Mouse (Mus musculus) heart, adult 8-10 months (tissue): ENCODE measurements at regions not wholly inside any gene's neighbourhood (a gene's known extent, or its start where the extent isn't known, plus 50 kb on each side); places are given as distances from the start of the nearest gene placed in this dataset.

Source experiments
- DNase-seq: peaks from one replicate; pipeline ENCODE4 v3.0.0; 2022; ENCODE audit warnings: low spot score

DNA sequence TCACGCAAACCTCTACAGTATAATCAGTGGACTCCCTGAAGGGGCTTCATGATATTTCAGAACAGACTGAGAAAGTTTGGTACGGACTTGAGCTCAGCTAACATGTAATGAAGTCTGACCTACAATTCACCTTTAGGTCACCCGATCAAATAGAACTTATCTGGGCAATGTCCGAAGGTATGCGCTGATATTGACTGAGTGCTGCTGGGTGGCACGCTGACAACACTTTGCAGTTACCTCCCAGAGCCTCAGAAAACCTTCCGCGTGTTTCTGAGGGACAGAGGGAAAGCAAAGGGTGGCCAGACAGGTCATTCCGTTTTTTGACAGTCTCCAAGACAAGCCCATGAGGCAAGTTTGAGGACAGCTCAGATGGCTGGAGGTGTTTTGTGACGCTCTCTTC is 115.3 kb upstream of the Nr2f2 start:
- no peak for DNase-seq

DNA sequence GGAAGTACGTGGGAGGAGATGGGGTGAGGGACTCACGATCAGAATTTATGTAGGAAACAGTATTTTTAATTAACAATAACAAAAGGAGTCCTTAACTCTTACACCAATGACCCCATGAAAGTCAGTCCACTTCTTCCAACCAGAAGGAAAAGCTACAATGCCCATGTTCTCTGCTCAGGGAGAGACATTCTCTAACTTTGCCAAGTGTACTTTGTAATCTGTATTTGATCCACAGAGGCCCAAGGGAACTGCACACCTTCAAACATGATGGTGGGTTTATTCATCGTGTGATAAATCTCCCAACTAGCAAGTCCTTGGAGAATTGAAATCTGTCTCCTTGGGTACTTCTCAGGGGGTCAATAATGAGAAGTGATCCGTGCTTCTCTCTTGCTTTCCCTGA is 106.3 kb upstream of the Nr2f2 start:
- no peak for DNase-seq

DNA sequence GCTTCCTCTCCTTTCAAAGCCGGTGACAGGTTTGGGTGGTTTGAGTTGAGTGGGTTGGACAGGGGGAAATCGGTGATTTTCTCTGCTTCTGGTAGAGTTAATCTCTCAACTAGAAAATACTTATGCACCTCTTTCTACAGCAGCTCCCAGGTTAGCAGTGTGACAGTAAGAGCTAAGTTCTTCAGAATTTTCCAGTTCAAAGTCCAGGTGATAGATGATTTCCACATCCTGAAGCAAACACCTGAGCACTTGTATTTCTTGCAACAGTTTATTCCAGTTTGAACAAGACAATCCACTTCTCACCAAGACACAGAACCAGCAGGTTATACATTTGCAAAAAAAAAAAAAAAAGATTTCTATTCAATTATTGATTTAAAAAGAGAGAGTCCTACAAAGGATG is 104.0 kb upstream of the Nr2f2 start:
- no peak for DNase-seq

DNA sequence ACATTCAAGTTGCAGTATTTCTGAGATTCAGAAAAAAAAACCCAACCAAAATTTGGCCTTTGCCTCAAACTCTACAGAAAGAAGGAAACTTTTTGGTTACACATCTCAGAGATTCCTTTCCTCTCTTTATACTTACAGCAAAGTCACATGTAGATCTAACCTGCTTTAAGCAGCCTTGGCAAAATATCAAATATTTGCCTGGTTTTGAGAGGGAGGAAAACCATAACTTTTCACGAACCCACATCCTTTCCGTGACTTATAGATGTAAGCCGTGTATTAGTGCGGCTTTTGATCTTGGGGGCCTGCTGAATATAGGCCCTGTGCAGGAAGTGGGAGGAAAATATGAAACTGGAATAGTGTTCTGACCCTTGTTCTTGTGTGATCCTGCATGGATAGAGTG is 95.6 kb upstream of the Nr2f2 start:
- DNase-seq = no peak

DNA sequence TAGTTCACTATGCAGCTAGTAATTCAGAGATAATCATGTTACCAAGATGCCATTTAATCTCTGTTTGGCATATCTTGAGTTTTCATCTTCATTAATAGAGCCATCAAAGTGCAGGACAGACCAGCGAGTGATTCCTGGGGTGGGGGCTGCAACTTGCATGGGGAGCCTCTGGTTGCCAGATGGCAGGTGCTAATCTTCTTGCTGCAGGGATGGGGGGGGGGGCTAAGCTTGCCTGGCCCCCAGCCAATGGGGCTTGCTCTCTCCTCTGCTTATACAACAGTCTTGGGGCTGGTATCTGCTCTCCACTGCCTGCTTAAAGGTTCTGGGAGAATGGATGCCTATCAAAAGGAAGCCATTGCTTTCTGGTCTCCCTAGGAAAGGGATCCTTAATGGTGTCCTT is 88.0 kb upstream of the Nr2f2 start:
- DNase-seq = no peak

DNA sequence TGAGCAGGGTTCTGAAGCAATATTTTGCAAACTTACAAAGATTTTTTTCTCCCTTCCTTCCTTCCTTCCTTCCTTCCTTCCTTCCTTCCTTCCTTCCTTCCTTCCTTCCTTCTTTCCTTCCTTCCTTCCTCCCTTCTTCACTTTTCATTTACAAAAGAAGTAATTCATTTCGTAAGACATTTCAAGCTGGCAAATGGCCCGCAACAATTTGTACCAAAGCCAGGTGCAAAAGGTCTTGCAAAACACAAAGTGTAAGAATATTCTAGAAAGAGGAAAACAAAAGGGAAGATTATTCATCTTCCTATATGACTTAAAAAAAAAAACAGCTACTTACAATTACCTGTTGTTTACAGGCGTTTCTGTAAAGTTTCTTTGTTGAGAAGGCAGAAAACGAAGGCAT is 86.3 kb upstream of the Nr2f2 start:
- no peak for DNase-seq

DNA sequence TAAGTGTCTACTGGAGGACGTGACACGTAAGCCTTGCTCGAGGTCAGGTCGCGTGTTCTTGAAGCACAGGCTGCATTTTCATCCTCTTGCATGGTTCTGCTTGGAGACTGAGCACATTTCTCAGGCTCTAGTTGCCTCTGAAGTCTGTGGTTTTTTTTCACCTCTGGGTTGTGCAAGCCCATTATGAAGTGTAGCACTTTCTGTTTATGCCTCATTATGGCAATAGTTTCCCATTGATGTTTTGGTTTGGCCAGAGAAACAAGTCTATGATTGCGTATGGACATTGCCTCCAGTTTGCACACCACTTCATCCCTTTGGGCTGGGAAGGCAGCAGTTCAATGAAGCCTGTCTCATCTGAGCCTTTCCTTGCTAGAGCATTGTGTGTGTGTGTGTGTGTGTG is 72.4 kb upstream of the Nr2f2 start:
- no peak for DNase-seq

DNA sequence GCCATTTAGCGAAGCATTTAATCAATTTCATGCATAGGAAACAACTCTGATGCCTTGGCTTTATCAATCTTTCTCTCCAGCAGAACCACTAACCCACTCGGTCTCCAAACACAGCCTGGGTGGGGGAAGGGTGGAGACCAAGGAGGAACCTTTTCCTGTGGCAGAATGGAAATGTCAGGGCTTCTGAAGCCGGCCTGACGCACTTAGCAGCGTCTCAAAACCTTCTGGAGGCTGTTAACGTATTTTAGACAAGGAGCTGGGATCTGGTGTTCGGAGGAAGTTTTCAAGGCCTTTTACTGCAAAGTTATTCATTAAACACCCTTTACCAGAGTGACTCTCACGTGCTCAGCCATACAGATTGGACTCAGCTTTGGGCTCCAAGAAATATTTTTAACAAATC is 67.3 kb upstream of the Nr2f2 start:
- DNase-seq = no peak

DNA sequence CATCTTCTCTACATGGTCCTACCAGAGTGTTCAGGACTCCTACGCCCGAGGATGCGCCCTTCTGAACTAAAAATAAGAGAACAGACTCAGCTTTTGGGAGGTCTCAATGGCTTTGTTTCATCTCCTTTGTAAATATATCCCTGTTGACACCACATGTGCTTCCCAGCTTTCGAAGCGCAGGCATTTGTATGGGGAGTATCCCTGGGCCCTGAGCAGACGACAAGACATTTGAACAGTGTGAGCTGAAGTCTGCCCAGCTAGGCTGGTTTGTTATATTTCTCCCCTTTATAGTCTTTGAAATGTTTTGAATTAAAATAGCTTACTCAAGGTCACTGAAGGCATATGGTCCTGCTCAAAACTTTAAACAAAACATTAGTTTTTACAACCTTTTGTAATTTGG is 66.8 kb upstream of the Nr2f2 start:
- DNase-seq = no peak

DNA sequence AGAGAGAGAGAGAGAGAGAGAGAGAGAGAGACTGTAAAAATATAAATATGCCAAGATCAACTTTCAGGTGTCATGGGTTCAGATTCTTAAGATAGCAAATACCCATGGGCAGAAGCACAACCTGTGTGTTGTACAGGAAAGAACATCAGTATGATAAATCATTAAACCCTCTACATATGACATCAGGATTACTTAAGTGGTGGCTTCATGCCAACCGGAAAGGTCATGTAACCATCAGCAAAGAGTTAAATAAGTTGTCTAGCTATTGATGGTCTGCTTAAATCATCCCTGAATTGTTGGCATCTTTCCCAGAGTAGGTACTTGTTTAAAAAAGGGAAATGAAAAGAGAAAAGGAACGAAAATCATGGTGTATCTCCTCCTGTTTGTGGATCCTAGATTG is 65.2 kb upstream of the Nr2f2 start:
- no peak for DNase-seq

DNA sequence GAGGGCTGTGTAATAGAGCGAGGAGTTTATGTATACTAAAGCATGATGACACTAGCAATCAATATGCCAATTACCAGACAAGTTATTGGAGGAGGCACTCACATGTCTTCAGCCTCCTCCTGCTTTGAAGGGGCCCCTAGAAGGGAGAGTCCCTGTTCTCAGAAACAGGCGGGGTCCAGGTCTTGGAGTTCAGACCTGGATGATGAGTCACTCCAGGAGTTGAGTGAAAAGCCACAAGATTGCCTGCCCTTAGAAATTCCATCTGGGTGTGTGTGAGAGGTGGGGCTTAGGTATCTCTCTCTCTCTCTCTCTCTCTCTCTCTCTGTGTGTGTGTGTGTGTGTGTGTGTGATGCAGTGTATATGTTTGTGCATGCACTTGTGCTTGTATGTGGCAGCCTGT is 62.8 kb upstream of the Nr2f2 start:
- DNase-seq = no peak

DNA sequence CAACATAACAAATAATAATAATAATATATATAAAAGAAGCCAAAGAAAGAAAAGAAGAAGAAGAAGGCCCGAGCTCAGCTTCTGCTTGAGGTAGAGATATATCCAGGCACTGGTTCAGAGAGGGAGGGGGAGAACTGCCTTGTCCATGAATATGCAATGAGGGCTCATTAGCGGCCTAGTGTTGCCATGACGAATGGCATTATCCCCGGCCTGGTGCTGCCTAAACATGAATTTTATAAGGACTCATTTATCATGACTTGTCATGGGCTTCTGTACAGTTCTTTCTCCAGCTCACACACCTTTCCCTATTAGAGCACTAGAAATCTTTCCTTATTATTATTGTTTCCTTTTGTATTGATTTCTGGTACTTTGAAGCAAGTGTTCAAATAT is 57.7 kb upstream of the Nr2f2 start:
- DNase-seq = no peak

DNA sequence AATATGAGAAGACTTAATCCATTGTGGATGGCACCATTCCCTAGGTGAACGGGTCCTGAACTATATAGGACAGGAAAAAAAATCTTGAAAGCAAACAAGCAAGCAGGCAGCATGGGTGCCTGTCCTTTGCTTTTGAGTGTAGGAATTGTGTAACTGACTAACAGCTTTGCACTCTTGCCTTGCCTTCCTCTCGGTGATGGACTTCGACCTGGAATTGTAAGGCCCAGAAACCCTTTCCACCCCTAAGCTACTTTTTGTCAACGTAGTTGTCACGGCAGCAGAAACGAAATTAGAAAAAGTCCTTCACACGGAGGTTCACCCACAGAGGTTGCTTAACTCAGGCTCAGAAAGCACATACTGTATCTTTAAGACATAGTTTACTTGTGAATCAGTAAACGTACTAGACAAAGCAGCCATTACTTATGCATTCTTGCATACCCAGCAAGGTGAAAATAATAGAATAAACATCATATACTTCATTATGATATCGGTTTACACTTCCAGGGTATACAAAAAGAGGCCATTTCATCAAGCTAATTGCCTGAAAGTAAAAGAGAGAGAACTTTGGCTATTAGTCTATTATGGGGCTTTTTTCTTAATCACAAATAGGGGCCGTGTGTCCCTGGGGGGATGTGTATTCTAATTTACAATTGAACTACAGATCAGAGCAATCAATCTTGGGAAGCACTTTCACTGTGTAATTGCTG is 57.1 kb upstream of the Nr2f2 start:
- DNase-seq = no peak

DNA sequence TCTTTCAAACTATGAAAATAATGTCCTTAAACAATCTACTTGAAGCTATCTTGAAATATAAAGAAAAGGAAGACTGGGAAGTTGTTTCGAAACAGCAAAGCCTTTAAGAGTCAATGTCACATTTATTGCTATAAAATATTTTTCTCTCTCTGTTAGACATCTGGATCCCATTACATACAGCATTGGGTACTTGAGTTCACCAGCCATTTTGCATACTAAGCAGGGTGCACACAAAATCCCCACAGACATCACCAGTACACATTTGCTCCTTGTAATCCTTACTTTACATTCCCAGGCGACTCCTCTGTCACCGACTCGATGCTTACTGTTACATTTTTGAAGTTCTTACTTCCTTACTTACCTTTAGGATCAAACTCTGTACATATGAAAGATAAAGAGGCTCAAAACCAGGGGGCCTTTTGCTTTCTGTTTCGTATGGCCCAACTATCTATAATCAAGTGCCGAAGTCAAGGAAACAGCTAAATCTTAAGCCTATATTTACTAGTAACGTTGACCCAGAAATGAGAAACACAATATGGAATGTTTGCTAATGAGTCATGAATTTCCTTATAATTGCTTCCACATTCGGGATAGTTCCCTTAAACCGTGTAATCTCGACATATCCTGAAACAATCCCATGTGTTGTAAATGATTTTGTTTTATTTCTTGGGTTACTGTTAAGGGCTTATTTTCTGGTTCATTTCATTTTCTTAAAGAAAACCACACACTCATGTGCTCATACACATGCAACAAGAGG is 49.8 kb upstream of the Nr2f2 start:
- no peak for DNase-seq
